In the genomic region with DNA sequence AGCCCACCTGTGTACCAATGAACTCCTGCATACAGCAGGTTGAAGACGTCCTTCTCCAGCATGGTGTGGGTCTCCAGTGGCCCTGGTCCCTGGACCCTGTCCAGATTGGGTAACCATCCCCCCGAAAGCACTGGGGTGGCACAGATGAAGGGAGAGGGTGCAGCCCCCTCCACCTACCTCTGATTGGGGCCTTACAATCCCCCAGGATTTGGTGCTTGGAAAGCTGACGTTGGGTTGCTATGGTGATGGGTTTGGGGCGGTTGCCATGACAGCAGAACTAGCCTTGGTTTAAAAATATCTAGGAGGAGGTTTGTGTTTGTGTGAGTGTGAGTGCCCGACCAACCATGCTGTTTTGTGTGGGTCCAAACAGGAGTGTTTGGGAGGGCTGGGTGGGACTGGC, we compare ENCODE assay signal across 10 mouse cellular contexts. TPM values are rescaled to one million over a fixed set of nuclear protein-coding genes. Genes with fewer than 3 reads are reported as not detected.
DNase-seq lines count a peak whose midpoint lies in the region; ATAC-seq and TF ChIP-seq lines count a peak whose summit lies in the region.
"Had no signal": no experiment of that assay in that cellular context is flagged by ENCODE, and none has a peak within 500 bp of the region (broad histone marks: within the 10 kb centered on the region; RNA-seq: fewer than 3 reads in every experiment).

No protein-coding gene starts in this region.

- H3K4me2 ChIP-seq in forebrain, postnatal 0 days (ENCODE audit: low read depth) = peak overlapping the region; percentile 78
- peak overlapping the region; percentile 41 for H3K4me2 ChIP-seq in neural tube, embryonic 12.5 days (replicated peaks)
- H3K4me2 ChIP-seq: lung, embryonic 14.5 days had no signal

- no peak for TF ChIP-seq CTCF in cortical plate, adult 2 months (IDR thresholded peaks at IDR 0.05; ENCODE audit: extremely low read depth, insufficient read depth, low read length)
- TF ChIP-seq CTCF in forebrain, postnatal 0 days (IDR thresholded peaks at IDR 0.05; ENCODE audit: low read depth) = no peak

- no peak for TF ChIP-seq POLR2A in cortical plate, adult 2 months (IDR thresholded peaks at IDR 0.05; ENCODE audit: extremely low read depth, insufficient read depth, low read length)

- H3K9ac ChIP-seq in forebrain, postnatal 0 days = peak overlapping the region; percentile 31; the same call in 1 of the 2 replicates
- no peak overlapping the region for H3K9ac ChIP-seq in neural tube, embryonic 12.5 days
- H3K9ac ChIP-seq: lung, embryonic 14.5 days had no signal

- DNase-seq in forebrain, postnatal 0 days = peak; percentile 92
- DNase-seq in layer of hippocampus, postnatal 36 days = peak; percentile 84
- DNase-seq in thymus, postnatal 10 days (ENCODE audit: low spot score in 2 of 2) = no peak
- DNase-seq in spleen, postnatal 36 days (ENCODE audit: low spot score in 2 of 2) = no peak
- no peak for DNase-seq in B cell, adult 2 months
- no peak for DNase-seq in spleen, adult 18-20 months
- DNase-seq: lung, embryonic 14.5 days had no signal

- no peaks in the 10 kb centered on the region for H3K9me3 ChIP-seq in forebrain, postnatal 0 days (ENCODE audit: low read length)
- no peaks in the 10 kb centered on the region for H3K9me3 ChIP-seq in neural tube, embryonic 12.5 days
- H3K9me3 ChIP-seq: G1E had no signal

- peak overlapping the region; percentile 97 for H3K27ac ChIP-seq in cortical plate, adult 2 months (ENCODE audit: insufficient read depth, low read length)
- peak overlapping the region; percentile 97 for H3K27ac ChIP-seq in forebrain, postnatal 0 days (ENCODE audit: low read depth, low read length)
- H3K27ac ChIP-seq in neural tube, embryonic 12.5 days = peak overlapping the region; percentile 86; the same call in 1 of the 2 replicates

- H3K4me3 ChIP-seq in cortical plate, adult 2 months (ENCODE audit: insufficient read depth, low read length) = no peak overlapping the region
- peak overlapping the region; percentile 12; the same call in 1 of the 2 replicates for H3K4me3 ChIP-seq in forebrain, postnatal 0 days (ENCODE audit: low read depth, low read length)
- H3K4me3 ChIP-seq in neural tube, embryonic 12.5 days = no peak overlapping the region

- WGBS in forebrain, postnatal 0 days = 11% methylated on average over 5 of the region's 5 CpGs
- 31% methylated on average over 5 of the region's 5 CpGs for WGBS in neural tube, embryonic 12.5 days

- H3K27me3 ChIP-seq in forebrain, postnatal 0 days (ENCODE audit: insufficient read depth, low read length) = no peaks in the 10 kb centered on the region
- H3K27me3 ChIP-seq in neural tube, embryonic 12.5 days (replicated peaks) = no peaks in the 10 kb centered on the region; the same call in 1 of the 2 replicates

- H3K4me1 ChIP-seq in cortical plate, adult 2 months (ENCODE audit: control insufficient read depth, insufficient read depth, low read length) = peaks cover 13% of the 10 kb centered on the region
- peaks cover 36% of the 10 kb centered on the region for H3K4me1 ChIP-seq in forebrain, postnatal 0 days (ENCODE audit: insufficient read depth)
- peaks cover 54% of the 10 kb centered on the region for H3K4me1 ChIP-seq in neural tube, embryonic 12.5 days

- peak; percentile 53 for ATAC-seq in forebrain, postnatal 0 days
- ATAC-seq in neural tube, embryonic 12.5 days (ENCODE audit: low FRiP score, low read depth) = no peak

- no peaks in the 10 kb centered on the region for H3K36me3 ChIP-seq in forebrain, postnatal 0 days (ENCODE audit: insufficient read depth)
- H3K36me3 ChIP-seq in neural tube, embryonic 12.5 days = no peaks in the 10 kb centered on the region
- H3K36me3 ChIP-seq: G1E had no signal

RNA-seq across cellular contexts. Expression of a gene that starts 2.9 kb away (rescaled TPM):
- polyA plus RNA-seq in cortical plate, adult 2 months (2012; rRNA removed) = 22.3 and 23.3 TPM in 2 replicates
- 15.4 and 19.5 TPM in 2 replicates for total RNA-seq in forebrain, postnatal 0 days (2014; rRNA removed)
- polyA plus RNA-seq in forebrain, postnatal 0 days (2015; fragmentation: Nextera tagmentation; extraction: Ambion mirVana) = 7.2 and 11.4 TPM in 2 replicates
- total RNA-seq in layer of hippocampus, postnatal 36 days (2021) = 10 to 100 TPM; 82.2 to 84.5 TPM
- polyA plus RNA-seq in neural tube, embryonic 12.5 days (2016; fragmentation: Nextera tagmentation; extraction: Ambion mirVana) = 12.1 and 12.6 TPM in 2 replicates
- polyA plus RNA-seq: G1E had no signal

RNA-seq across cellular contexts. Expression of a gene that starts 12.6 kb away (rescaled TPM):
- 14.7 and 15.8 TPM in 2 replicates for polyA plus RNA-seq in cortical plate, adult 2 months (2012; rRNA removed)
- 12.8 and 17.2 TPM in 2 replicates for total RNA-seq in forebrain, postnatal 0 days (2014; rRNA removed)
- polyA plus RNA-seq in forebrain, postnatal 0 days (2015; fragmentation: Nextera tagmentation; extraction: Ambion mirVana) = 21.6 and 23.2 TPM in 2 replicates
- 10 to 100 TPM; 11.3 to 12.5 TPM for total RNA-seq in layer of hippocampus, postnatal 36 days (2021)
- polyA plus RNA-seq in neural tube, embryonic 12.5 days (2016; fragmentation: Nextera tagmentation; extraction: Ambion mirVana) = 32.9 and 34.0 TPM in 2 replicates

RNA-seq across cellular contexts. Expression of a gene that starts 51.7 kb away (rescaled TPM):
- polyA plus RNA-seq in cortical plate, adult 2 months (2012; rRNA removed) = 15.7 and 16.0 TPM in 2 replicates
- 13.8 and 14.9 TPM in 2 replicates for total RNA-seq in forebrain, postnatal 0 days (2014; rRNA removed)
- 26.9 and 27.0 TPM in 2 replicates for polyA plus RNA-seq in forebrain, postnatal 0 days (2015; fragmentation: Nextera tagmentation; extraction: Ambion mirVana)
- 10 to 100 TPM; 13.6 to 21.1 TPM for total RNA-seq in layer of hippocampus, postnatal 36 days (2021)
- 3.9 and 4.7 TPM in 2 replicates for polyA plus RNA-seq in neural tube, embryonic 12.5 days (2016; fragmentation: Nextera tagmentation; extraction: Ambion mirVana)
- total RNA-seq: G1E had no signal
- polyA plus RNA-seq: G1E had no signal

Comparison
In these comparisons a context has a peak if more than half of its experiments do, and no peak if none do; other contexts are left out.
1. DNase-seq: peak in forebrain, postnatal 0 days (single experiment) and layer of hippocampus, postnatal 36 days (2 of 2); none in thymus, postnatal 10 days (0 of 2), spleen, postnatal 36 days (0 of 2), B cell, adult 2 months (0 of 2) and spleen, adult 18-20 months (0 of 2).
2. Peak in every context shown above with its lines, with median percentiles within 50 percentile points of each other: H3K27ac ChIP-seq.